Mouse (Mus musculus): Measurements from ENCODE around the gene Slc25a23.

- TF ChIP-seq CTCF (IDR thresholded peaks at IDR 0.05; ENCODE audit: low read depth) (no peak), EP300 (IDR thresholded peaks at IDR 0.05; ENCODE audit: low read depth) (no peak)
Measured at GRCm38 (mm10) chr17:57094222-57094621, 34.6 kb upstream of the Slc25a23 start.
